Comparison of ENCODE assay signal across 26 mouse cellular contexts in the genomic region with DNA sequence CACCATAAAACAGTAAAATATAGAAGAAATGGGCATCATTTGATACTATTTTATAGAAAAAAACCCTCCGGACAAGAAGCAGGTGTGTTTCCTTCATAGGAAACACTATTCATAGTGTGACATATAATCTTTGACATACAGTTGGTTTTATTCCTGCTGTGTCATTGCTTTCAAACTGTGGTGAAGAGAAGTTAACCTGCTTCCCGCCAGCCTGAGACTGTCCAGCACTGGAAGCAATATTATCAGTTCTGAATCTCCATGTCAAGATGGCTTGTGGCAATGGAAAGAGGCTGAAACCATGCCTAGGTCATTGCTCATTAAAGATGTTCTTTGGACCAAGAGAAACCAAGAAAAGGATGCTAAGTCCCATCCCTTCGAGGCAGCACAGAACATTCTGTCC.
DNase-seq lines count a peak whose midpoint lies in the region; ATAC-seq and TF ChIP-seq lines count a peak whose summit lies in the region.
"Had no signal": no experiment of that assay in that cellular context is flagged by ENCODE, and none has a peak within 500 bp of the region (broad histone marks: within the 10 kb centered on the region; RNA-seq: fewer than 3 reads in every experiment).

No protein-coding gene starts in this region.

- H3K9me3 ChIP-seq in limb, embryonic 10.5 days (replicated peaks), result no peaks in the 10 kb centered on the region
- H3K9me3 ChIP-seq: embryonic facial prominence, embryonic 10.5 days; embryonic facial prominence, embryonic 12.5 days; forebrain, embryonic 10.5 days; forebrain, embryonic 12.5 days; G1E had no signal

- intact Hi-C loops in left cerebral cortex, adult 2 months (cut with DNase I), result no loop called here

- ATAC-seq in common myeloid progenitor, adult 5-6 weeks (replicated peaks; ENCODE audit: low read depth, poor library complexity, severe bottlenecking), result peak; percentile 68
- peak; percentile 74 to 86 for ATAC-seq in hematopoietic stem cell, adult 5-6 weeks (replicated peaks in 1 of 2; ENCODE audit: insufficient read depth in 1 of 2, low FRiP score in 2 of 2, low TSS enrichment in 1 of 2, low read depth in 1 of 2, poor library complexity in 2 of 2, severe bottlenecking in 2 of 2)
- ATAC-seq: activated CD4-positive, CD25-positive, alpha-beta regulatory T cell, adult 4 months; CD4-positive, CD25-positive, alpha-beta regulatory T cell, adult 4 months; forebrain, embryonic 14.5 days; forebrain, embryonic 16.5 days; Patski had no signal

- no peak for DNase-seq in left cerebral cortex, adult 2 months (ENCODE audit: extremely low spot score in 1 of 2, low spot score in 2 of 2)
- DNase-seq in limb, embryonic 10.5 days (ENCODE audit: low spot score), result no peak
- DNase-seq in adrenal gland, postnatal 10 days, result no peak
- DNase-seq: adrenal gland, adult 8-10 months; adrenal gland, postnatal 25 days; B cell, adult 2 months; cerebellum, adult 11 months; cerebellum, adult 18-20 months; cerebellum, adult 8-10 months; cerebellum, adult 9-11 months; cerebellum, postnatal 14 days; cerebellum, postnatal 36 days had no signal

- no peak overlapping the region for H3K27ac ChIP-seq in left cerebral cortex, adult 2 months
- H3K27ac ChIP-seq in limb, embryonic 10.5 days, result no peak overlapping the region
- H3K27ac ChIP-seq: embryonic facial prominence, embryonic 10.5 days; embryonic facial prominence, embryonic 12.5 days; forebrain, embryonic 10.5 days; forebrain, embryonic 12.5 days had no signal

- H3K27me3 ChIP-seq in limb, embryonic 10.5 days (ENCODE audit: low read depth, poor library complexity, severe bottlenecking), result no peaks in the 10 kb centered on the region
- H3K27me3 ChIP-seq: CH12.LX; embryonic facial prominence, embryonic 12.5 days; forebrain, embryonic 12.5 days; Patski had no signal

- no peak for TF ChIP-seq CTCF in left cerebral cortex, adult 2 months (IDR thresholded peaks at IDR 0.05)

- H3K36me3 ChIP-seq in limb, embryonic 10.5 days, result no peaks in the 10 kb centered on the region
- H3K36me3 ChIP-seq: embryonic facial prominence, embryonic 10.5 days; embryonic facial prominence, embryonic 12.5 days; forebrain, embryonic 10.5 days; forebrain, embryonic 12.5 days; G1E had no signal

- no peaks in the 10 kb centered on the region for H3K4me1 ChIP-seq in limb, embryonic 10.5 days
- H3K4me1 ChIP-seq: embryonic facial prominence, embryonic 10.5 days; embryonic facial prominence, embryonic 12.5 days; forebrain, embryonic 10.5 days; forebrain, embryonic 12.5 days had no signal

- 85% methylated on average over 3 of the region's 3 CpGs for WGBS in limb, embryonic 10.5 days

- no peak overlapping the region for H3K4me3 ChIP-seq in left cerebral cortex, adult 2 months
- no peak overlapping the region for H3K4me3 ChIP-seq in limb, embryonic 10.5 days
- H3K4me3 ChIP-seq: embryonic facial prominence, embryonic 10.5 days; embryonic facial prominence, embryonic 12.5 days; erythroblast, embryonic 14.5 days; forebrain, embryonic 10.5 days; forebrain, embryonic 12.5 days had no signal
